Mouse (Mus musculus) layer of hippocampus, adult 9-11 months (tissue): ENCODE results near the gene Epb41l2.

Experiments used
- DNase-seq: peaks from one replicate; pipeline ENCODE4 v3.0.0; 2022

Epb41l2 gene

DNA sequence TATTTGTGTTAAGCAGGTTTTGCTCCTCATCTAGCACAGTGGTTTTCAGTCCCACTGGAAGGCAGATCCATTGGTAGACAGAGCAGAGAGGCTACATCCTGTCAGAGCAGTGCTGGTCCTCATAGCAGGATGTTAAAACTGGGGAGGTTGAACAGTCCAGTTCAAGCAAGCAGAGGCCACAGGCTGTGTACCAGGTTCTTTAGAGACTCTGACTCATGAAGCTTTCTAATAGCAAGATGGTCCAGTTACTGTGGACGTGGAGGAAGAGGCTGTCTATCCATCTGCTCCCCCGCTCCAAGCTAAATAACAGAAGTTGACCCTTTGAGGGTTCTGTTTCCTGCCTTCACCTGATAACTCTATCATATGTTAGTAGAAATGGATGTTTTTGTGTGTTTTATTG is 41.8 kb downstream of the Epb41l2 start:
- no peak for DNase-seq

- no peak for DNase-seq
Observed at GRCm38 (mm10) chr10:25402886-25403285, 43.3 kb downstream of the Epb41l2 start.

DNA sequence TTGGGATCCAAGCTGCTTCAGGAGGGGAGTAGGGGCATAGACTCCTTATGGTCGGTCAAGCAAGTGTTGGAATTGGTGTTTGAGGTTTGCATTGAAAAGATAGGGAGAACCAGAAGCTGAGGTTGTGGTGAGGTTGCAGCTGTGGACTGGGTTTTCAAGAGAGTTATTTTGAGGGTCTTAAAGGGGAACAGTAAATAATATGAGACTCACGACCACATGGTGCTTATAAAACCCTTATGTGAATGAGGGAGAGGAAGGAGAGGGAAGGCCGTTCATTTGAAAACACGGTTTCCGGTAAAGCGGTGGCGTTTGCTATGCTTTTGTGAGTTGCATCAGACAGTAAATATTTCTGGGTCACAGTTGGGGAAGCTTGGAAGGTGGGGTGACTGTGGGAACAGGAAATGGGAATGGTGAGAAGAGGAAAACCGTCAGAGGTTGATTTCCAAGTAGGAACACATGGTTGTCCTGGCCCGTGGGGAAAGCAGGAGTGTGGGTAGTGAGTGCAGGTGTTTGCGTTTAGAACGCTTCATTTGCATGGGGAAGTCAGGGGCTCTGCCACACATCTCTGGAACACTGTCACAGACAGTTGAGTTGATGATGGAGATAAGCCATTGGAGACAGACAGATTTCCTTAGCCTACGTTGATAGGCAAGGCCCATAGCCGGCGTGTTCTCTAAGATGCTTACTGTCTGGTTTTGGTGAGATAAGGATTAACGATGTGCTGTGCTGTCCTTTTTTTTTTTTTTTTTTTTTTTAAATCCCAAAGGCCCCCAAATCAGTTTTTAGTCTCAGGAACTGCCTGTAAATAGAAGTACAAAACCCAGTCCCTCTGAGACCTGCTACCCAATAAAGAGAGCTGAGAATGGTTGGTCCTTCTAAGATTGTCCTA is 44.5 kb downstream of the Epb41l2 start:
- DNase-seq = no peak

GRCm38 (mm10) chr10:25404702-25405098 is 45.1 kb downstream of the Epb41l2 start:
- DNase-seq = no peak

DNA sequence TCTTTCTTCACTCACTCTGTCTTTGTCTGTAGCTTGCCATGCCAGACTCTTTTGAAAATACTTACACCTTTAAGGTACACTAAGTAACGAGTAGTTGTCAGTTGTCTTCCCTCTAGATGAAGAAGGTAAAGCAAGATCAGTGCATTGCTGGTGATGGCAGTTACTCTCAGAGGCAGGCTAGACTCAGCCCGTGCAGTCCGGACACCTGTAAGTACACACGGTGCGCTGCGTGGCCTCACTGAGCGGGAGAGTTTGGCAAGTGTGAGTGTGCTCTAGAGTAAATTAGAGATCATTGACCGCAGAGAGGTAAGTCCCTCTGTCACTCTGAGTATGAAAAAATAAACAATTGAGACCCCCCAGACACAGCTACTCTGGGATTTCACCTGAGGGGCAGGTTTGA is 46.0 kb downstream of the Epb41l2 start:
- DNase-seq = no peak

DNA sequence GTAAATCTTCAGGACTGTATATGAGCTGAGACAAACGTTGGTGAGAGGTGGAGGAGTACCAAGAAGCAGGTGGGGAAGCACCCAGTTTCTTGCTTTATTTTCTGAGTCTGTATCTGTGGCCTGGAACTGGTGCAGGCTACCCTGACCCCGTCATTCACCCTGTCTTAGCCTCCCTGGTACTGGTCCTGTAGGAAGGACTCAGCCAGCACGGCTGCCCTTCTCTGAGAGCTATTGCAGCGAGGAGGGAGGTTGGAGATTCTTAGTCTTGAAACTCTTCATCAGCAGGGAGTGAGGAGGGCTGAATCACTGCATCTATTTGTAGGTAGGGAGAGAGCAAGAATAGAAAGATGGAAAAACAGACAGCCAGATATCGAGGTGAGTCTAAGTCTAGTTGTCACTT is 47.1 kb downstream of the Epb41l2 start:
- no peak for DNase-seq

GRCm38 (mm10) chr10:25408136-25408650 is 48.6 kb downstream of the Epb41l2 start:
- no peak for DNase-seq

- no peak for DNase-seq
Observed at GRCm38 (mm10) chr10:25411836-25412373, 52.3 kb downstream of the Epb41l2 start.

DNA sequence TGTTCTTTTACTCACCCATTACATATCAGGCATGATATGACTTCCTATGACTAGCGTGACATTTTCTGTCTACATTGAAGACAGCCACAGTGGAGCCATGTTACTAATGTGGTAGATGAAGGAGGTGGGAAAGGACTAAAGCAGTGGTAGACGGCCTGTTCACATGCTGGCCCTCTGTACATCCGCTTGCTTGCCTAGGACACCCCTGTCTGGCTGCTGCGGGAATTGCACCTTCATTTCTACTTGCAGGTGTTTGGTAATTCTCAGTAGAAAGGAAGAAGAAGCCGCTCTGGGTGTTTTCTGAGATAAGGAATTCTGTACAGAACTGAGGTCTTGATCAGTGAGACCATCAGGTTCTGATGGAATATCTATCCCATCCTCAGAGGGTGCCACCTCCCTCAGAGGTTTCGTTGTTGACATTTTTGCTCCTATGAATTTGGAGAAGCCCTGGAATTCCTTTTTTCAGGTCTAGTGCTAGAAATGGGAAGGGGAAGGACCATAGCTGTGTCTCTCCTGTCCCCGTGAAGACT is 55.7 kb downstream of the Epb41l2 start:
- DNase-seq = no peak

DNA sequence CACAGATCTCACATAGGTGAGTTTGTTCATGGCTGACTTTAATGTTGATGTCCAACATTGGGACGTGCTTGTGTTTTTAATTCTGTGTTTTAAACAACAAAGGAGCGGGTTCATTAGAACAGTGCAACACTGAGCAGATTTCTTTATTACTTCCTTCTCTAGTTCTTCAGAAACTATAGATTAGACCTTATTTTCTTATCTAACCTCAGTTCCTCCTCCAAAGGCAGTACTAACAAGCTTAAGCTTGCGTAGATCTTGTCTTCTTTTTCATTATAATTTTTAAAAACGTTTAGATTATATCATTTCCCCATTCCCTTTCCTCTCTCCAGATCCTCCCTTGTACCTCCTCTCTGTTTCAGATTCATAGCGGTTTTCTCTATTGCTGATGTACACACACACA is 57.1 kb downstream of the Epb41l2 start:
- no peak for DNase-seq

- DNase-seq = no peak
Observed at GRCm38 (mm10) chr10:25426058-25426457, 66.5 kb downstream of the Epb41l2 start.

DNA sequence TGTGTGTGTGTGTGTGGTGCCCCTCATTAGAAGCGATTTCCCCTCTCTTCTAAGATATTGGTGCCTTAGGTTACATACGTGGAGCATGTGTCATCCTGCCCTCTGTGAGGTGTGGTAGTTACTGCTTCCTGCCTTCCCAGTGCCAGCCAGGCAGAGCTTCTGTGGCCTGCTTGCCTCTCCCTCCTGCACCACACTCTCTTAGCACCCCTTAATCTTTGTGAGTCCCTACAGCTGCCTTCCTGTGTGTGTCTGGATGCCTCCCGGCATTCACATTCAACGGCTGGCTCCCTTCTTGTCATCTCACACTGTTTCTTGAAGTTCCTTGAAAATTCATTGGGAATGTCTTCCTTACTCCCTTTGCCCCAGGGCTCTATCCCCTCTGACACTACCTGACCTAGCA is 67.2 kb downstream of the Epb41l2 start:
- DNase-seq = no peak

GRCm38 (mm10) chr10:25427523-25427922 is 67.9 kb downstream of the Epb41l2 start:
- DNase-seq = no peak

GRCm38 (mm10) chr10:25428658-25429057 is 69.1 kb downstream of the Epb41l2 start:
- DNase-seq = no peak

DNA sequence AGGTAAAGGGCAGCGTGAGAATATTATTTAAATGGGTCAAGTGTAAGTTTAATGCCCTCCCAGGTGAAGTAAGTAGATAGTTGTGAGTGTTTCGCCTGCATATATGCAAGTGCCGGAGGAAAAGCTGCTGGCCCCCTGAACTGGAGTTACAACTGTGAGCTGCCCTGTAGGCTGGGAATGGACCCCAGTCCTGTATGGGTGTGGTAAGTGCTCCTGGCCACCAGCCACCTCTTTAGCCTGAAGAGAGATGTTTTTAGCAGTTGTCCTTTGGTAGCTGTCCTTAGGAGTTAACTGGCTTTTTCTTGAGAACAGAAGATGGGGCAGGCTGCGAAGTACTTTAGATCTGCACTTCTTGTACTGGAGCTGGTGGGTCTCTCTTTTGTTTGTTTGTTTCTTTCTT is 69.7 kb downstream of the Epb41l2 start:
- no peak for DNase-seq

DNA sequence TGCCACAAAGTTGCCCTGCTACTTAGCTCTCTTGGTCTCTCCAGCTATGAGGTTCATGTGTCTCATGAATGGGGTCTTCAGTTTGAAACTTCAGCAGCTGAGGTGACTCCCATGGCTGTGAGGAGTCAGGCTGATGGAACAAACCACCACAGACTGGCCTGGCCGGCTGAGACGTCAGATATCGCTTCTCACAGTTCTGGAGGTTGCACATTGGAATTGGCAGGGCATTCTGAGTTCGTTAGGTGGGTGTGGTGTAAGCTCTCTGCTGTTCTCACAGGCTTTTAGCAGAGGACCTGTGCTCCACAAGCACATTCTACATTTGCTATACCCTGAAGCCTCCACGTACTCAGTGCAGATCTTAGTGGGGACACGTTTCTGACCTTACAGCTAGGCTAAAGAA is 71.3 kb downstream of the Epb41l2 start:
- no peak for DNase-seq

DNA sequence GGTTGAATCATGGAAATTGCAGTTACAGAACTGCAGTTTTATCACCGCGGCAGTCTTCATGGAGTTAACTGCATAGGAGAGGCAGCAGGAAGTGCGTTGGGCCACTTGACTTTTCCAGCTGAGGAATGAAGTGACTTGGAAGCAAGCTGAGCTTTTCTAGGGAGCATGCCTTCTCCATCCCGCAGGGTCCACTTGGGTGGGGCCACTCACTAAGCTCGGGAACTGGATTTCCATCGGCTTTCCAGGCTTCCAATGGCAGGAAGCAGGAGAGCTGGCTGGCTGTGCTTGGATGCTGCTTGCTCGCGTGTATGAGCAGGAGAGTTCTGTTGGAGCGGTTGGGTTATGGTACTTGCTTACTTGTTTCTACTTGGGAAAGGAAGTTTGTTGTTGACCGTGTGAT is 72.8 kb downstream of the Epb41l2 start:
- DNase-seq = no peak

DNA sequence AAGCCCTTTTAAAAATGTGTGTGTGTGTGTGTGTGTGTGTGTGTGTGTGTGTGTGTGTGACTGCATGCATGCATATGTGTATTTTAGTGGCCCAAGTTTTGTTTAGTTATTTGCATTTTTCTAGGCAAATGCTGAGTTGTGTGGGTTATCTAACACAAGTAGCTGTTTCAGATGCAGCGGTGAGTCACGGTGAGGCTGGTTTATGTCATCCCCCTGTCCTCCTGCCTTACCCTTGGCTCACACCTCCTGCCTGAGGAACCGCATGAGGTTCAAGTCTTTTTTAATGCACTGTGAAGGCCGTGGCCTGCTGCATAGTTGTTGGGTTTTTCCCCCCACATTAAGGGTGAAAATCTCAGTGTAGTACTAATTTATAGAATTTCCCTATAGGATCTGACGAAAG is 73.3 kb downstream of the Epb41l2 start:
- DNase-seq = no peak

DNA sequence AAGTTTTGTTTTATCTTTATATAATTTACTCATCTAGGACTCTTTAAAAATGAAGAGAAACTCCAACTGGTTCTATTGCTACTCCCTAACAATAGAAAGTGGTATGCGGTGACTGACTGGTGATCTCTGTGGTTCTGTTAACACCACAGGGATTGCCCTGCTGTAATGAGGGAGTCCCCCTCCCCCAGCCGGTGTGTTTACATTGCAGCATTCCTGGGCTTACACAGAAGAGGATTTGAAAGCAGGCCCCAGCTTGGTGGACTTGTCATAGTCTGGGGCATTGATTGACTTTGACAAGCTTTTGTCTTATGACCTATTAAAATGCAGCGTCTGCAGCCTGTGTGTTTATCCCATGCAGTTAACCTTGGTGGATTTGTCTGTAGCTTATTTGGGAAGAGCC is 73.9 kb downstream of the Epb41l2 start:
- DNase-seq = no peak

- peak; percentile 58 for DNase-seq
Observed at GRCm38 (mm10) chr10:25434358-25435044, 74.9 kb downstream of the Epb41l2 start.

- DNase-seq = no peak
Observed at GRCm38 (mm10) chr10:25436703-25437401, 77.3 kb downstream of the Epb41l2 start.

DNA sequence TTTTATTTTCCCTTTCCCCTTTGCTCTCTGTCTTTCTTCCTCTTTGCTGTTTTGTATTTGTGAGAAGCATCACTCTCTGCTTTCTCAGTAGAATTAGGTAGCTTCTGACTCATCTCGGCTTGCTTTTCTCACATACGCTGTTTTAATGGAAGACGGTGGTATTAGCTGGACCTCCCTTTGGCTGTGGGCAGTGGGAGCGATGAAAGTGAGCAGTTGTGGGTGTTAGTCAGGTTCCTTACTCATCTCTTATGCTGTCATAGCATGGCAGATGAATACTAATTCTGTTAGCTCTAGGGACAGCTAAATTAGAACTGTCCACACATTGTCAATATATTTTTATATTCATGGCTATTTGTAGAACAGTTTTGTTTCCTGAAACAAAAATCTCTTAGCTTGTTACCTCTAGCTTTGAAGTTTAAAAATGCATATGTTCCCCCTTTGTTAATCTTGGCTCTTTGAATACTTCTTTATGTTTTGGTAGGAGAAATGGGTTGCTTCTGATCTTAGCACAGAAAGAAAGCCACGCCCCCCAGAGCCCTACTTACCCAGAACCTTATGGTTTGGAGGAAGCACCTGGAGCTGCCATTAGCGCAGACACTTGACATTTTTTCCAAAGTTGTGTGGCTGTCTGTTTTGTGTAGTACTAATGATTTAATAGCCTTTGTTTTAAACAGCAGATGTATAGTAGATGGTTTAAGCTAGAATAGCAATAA is 78.1 kb downstream of the Epb41l2 start:
- DNase-seq = no peak
